Mouse (Mus musculus): Measurements from ENCODE around the gene Cldn19. TPM values are rescaled to one million over a fixed set of nuclear protein-coding genes. Genes with fewer than 3 reads are reported as not detected.

The Cldn19 gene
- total RNA-seq, 4 experiments from 2014 or later = 0.46 to 1.1 (median 0.95) TPM

- no peak for DNase-seq (ENCODE audit: low spot score in 2 of 2)
These were observed 42.1 kb downstream of the Cldn19 start for GRCm38 (mm10) chr4:119297361-119297760.

- DNase-seq (ENCODE audit: low spot score in 2 of 2) = no peak
These were observed 45.5 kb downstream of the Cldn19 start for GRCm38 (mm10) chr4:119300761-119301160.

GRCm38 (mm10) chr4:119301777-119302176, 46.6 kb downstream of the Cldn19 start:
- DNase-seq (ENCODE audit: low spot score in 2 of 2) = no peak

- DNase-seq (ENCODE audit: low spot score in 2 of 2) = no peak
These were observed 48.1 kb downstream of the Cldn19 start for GRCm38 (mm10) chr4:119303291-119303690.

- no peak for DNase-seq (ENCODE audit: low spot score in 2 of 2)
These were observed 50.2 kb downstream of the Cldn19 start for GRCm38 (mm10) chr4:119305418-119305817.

Other genes starting within 250 kb of the Cldn19 start
- 1 to 10 TPM; 4.6 to 9.8 (median 5.3) TPM for gene Slc2a1, start 146.7 kb upstream of the Cldn19 start, total RNA-seq (2022)
- gene Zfp691, start 81.2 kb upstream of the Cldn19 start, total RNA-seq (2022) = 10 to 100 TPM; 15.2 to 18.5 (median 16.8) TPM
- gene Ermap, start 65.4 kb upstream of the Cldn19 start, total RNA-seq (2022) = not detected
- gene Svbp, start 60.1 kb upstream of the Cldn19 start, total RNA-seq (2022) = 10 to 100 TPM in 2 of 4 experiments, 1 to 10 TPM in 2; 8.7 to 12.2 (median 10.1) TPM
- gene Tmem269, start 37.2 kb upstream of the Cldn19 start, total RNA-seq (2022) = under 1 TPM in 1 of 4 experiments, not detected in 3; 0.24 TPM
- 10 to 100 TPM; 29.7 to 35.6 (median 31.5) TPM for gene AU022252, start 22.7 kb upstream of the Cldn19 start, total RNA-seq (2022)
- 10 to 100 TPM; 10.6 to 12.0 (median 11.1) TPM for gene P3h1, start 22.5 kb upstream of the Cldn19 start, total RNA-seq (2022)
- gene Ybx1, start 39.2 kb downstream of the Cldn19 start, total RNA-seq (2022) = 100 to 1,000 TPM; 604 to 694 (median 660) TPM
- gene Ppih, start 65.1 kb downstream of the Cldn19 start, total RNA-seq (2022) = 10 to 100 TPM in 1 of 4 experiments, 1 to 10 TPM in 3; 6.3 to 10.0 (median 7.4) TPM
- gene Ccdc30, start 160.1 kb downstream of the Cldn19 start, total RNA-seq (2022) = under 1 TPM in 1 of 4 experiments, not detected in 3; 0.29 TPM
- 1 to 10 TPM; 3.7 to 6.7 (median 4.8) TPM for gene Ppcs, start 167.0 kb downstream of the Cldn19 start, total RNA-seq (2022)
- not detected for gene Zmynd12, start 167.4 kb downstream of the Cldn19 start, total RNA-seq (2022)
- not detected for gene Rimkla, start 237.2 kb downstream of the Cldn19 start, total RNA-seq (2022)